Mouse (Mus musculus): ENCODE data around the gene Shb. TPM values are rescaled to one million over a fixed set of nuclear protein-coding genes. Genes with fewer than 3 reads are reported as not detected.

Gene Shb
- polyA plus RNA-seq, 1 experiment from 2014 or later, result 4.9 TPM

DNA sequence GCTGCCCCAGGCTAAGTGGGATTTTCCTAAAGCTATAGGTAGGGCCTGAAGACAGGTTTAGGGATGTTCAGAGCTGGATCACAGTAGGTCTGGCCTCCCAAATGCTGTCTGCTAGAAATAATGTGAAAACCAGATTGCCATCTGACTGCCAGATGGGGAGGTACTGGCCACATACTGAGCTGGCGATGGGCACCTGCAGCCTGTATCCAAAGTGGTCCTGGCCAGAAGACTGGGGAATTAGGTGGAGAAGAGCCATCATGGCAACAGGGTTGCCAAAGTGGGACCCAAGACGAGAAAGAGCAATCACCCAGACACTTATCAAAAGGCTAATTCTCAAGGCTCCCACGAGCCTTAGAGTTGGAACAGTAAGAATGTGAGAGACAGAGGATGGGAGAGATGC, 6.1 kb downstream of the Shb start:
- Histone ChIP-seq H3K9ac (no peak overlapping the region), H3K9me3 (replicated peaks) (no peaks in the 10 kb centered on the region), H3K27ac (no peak overlapping the region), H3K27me3 (no peaks in the 10 kb centered on the region), H3K4me2 (no peak overlapping the region), H3K4me1 (peaks cover 67% of the 10 kb centered on the region), H3K36me3 (peaks cover 15% of the 10 kb centered on the region), H3K4me3 (replicated peaks) (no peak overlapping the region)
- no peak for ATAC-seq (replicated peaks; ENCODE audit: low FRiP score)
- WGBS, result 93% methylated on average over 3 of the region's 3 CpGs

DNA sequence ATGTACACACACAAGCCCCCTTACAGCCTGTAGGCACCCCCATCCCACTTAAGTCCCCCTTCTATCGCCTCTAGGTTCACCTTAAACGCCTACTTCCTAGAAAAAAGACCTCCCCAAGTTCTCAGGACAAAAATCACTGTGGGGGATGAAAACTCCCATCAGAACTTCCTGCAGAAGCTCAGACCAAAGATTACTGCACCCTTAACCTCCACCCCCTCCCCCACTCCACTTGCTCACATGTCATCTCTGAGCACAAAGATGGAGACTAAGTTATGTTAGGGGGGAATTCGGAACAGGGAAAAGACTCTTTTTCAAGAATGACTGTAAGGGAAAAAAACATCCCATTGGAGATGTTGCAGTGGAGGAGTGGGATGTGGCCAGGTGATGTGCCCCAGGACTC, 6.7 kb downstream of the Shb start:
- H3K4me2 ChIP-seq, result no peak overlapping the region
- WGBS, result 80% methylated on average over 3 of the region's 3 CpGs
- peaks cover 73% of the 10 kb centered on the region for H3K4me1 ChIP-seq
- ATAC-seq (replicated peaks; ENCODE audit: low FRiP score), result no peak
- H3K4me3 ChIP-seq (replicated peaks), result no peak overlapping the region
- H3K36me3 ChIP-seq, result peaks cover 15% of the 10 kb centered on the region
- H3K27me3 ChIP-seq, result no peaks in the 10 kb centered on the region
- no peaks in the 10 kb centered on the region for H3K9me3 ChIP-seq (replicated peaks)
- H3K27ac ChIP-seq, result no peak overlapping the region
- no peak overlapping the region for H3K9ac ChIP-seq

DNA sequence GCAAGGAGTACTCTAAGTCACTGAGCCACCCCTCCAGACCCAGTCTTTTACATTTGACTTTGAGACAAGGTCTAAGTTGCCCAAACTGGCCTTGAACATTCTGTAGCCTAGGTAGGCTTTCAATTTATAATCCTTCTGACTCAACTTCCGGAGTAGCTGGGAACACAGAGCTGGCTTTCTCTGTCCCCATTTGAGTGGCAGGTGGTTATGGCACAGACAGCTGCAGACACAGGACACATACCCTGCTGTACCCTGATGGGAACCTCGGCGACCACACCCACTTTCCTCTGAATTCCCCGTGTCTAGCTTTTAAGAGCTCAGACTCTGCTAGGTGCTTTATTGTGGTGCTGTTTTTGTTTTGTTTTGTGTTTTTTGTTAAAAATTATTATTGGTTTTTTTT, 7.7 kb downstream of the Shb start:
- H3K4me3 ChIP-seq (replicated peaks), result no peak overlapping the region
- H3K4me2 ChIP-seq, result no peak overlapping the region
- H3K9ac ChIP-seq, result no peak overlapping the region
- no peaks in the 10 kb centered on the region for H3K9me3 ChIP-seq (replicated peaks)
- H3K27me3 ChIP-seq, result no peaks in the 10 kb centered on the region
- peaks cover 76% of the 10 kb centered on the region for H3K4me1 ChIP-seq
- H3K36me3 ChIP-seq, result peaks cover 15% of the 10 kb centered on the region
- ATAC-seq (replicated peaks; ENCODE audit: low FRiP score), result no peak
- H3K27ac ChIP-seq, result no peak overlapping the region
- WGBS, result 86% methylated on average over 4 of the region's 4 CpGs

DNA sequence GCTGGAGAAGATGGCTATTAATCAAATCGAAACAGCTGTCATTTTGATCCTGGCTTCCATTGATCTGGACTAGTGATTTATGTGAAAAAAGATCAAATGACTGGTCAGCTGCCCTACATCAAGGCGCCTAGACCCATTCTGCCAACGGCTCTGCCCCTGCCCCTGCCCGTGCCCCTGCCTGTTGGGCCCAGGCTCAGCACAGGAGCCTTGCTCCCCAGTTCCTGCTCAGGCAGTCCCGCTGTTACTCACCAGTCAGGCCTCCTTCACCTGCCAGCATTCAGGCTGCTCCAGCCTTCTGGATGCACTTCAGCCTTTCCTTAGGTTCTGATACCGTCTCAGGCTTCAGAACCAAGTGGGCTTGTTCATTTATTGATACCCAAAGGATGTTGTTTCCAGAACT, 8.9 kb downstream of the Shb start:
- H3K4me3 ChIP-seq (replicated peaks), result no peak overlapping the region
- no peak overlapping the region for H3K27ac ChIP-seq
- H3K36me3 ChIP-seq, result peaks cover 15% of the 10 kb centered on the region
- ATAC-seq (replicated peaks; ENCODE audit: low FRiP score), result no peak
- H3K27me3 ChIP-seq, result no peaks in the 10 kb centered on the region
- 67% methylated on average over 6 of the region's 6 CpGs for WGBS
- H3K4me2 ChIP-seq, result no peak overlapping the region
- peaks cover 65% of the 10 kb centered on the region for H3K4me1 ChIP-seq
- no peaks in the 10 kb centered on the region for H3K9me3 ChIP-seq (replicated peaks)
- no peak overlapping the region for H3K9ac ChIP-seq

DNA sequence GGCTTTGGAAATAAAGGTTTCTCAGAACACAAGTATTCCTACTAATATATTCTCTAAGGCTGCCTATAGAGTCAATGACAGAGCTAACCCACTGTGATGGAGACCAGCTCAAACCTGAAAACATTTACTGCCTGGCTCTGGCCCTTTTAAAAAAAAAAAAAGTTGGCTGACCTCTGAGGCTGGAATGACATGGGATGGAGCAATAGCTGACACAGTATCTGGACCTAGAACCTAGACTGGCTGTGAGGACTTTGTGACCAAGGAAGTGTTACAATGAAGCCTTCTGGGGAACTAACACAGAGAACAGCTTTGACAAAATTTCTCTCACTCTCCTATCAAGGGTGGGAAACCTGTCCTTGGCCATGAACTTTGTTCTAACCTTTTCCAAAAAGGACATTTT, 9.3 kb downstream of the Shb start:
- Histone ChIP-seq H3K36me3 (peaks cover 15% of the 10 kb centered on the region), H3K9ac (no peak overlapping the region), H3K4me1 (peaks cover 65% of the 10 kb centered on the region), H3K4me2 (no peak overlapping the region), H3K9me3 (replicated peaks) (no peaks in the 10 kb centered on the region), H3K4me3 (replicated peaks) (no peak overlapping the region), H3K27me3 (no peaks in the 10 kb centered on the region), H3K27ac (peak overlapping the region; percentile 88; the same call in 1 of the 2 replicates)
- no peak for ATAC-seq (replicated peaks; ENCODE audit: low FRiP score)

DNA sequence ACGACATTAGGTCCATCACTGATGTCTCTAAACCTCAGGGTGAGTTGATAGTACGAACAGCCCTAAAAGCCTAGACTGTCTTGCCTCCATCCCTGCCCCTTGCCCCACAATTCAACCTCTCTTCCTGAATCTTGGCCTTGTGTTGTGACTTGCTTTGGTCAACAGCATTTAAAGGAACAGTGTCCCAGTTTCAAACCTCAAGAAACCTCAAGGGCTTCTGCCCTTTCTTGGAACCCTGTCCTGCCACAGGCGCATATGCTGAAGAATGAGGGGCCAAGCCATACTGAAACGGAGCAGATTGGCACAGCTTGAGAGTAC, 9.7 kb downstream of the Shb start:
- Histone ChIP-seq H3K4me3 (replicated peaks) (no peak overlapping the region), H3K27ac (peak overlapping the region; percentile 88; the same call in 1 of the 2 replicates), H3K4me2 (no peak overlapping the region), H3K9me3 (replicated peaks) (no peaks in the 10 kb centered on the region), H3K4me1 (peaks cover 64% of the 10 kb centered on the region), H3K36me3 (peaks cover 15% of the 10 kb centered on the region), H3K9ac (no peak overlapping the region), H3K27me3 (no peaks in the 10 kb centered on the region)
- 64% methylated on average over 4 of the region's 4 CpGs for WGBS
- no peak for ATAC-seq (replicated peaks; ENCODE audit: low FRiP score)

- Histone ChIP-seq H3K4me1 (peaks cover 64% of the 10 kb centered on the region), H3K9me3 (replicated peaks) (no peaks in the 10 kb centered on the region)
- no peak for ATAC-seq (replicated peaks; ENCODE audit: low FRiP score)
These were observed 10.3 kb downstream of the Shb start for GRCm38 (mm10) chr4:45521705-45522582.

DNA sequence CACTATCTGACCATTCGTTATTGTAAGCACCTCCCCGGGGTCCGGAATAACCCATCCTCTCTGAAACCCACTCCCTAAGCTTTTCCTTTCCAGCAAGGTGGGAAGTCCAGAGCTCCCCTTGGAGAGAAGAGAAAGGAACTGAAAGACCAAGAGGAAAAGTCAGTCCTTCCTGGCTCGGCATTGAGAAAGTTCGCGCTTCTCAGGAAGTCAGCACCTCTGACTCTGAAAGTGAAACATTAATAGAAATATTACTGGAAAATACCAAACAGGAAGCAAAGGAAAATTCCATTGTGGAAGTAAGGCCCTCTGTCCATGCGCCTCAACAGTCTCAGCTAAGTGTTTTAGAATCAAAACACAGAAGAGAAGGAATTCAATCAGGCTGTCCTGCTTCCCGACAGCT, 11.9 kb downstream of the Shb start:
- Histone ChIP-seq H3K4me1 (peaks cover 67% of the 10 kb centered on the region), H3K4me3 (replicated peaks) (no peak overlapping the region), H3K4me2 (no peak overlapping the region), H3K27ac (peak overlapping the region; percentile 88), H3K9me3 (replicated peaks) (no peaks in the 10 kb centered on the region), H3K9ac (peak overlapping the region; percentile 22; the same call in 1 of the 2 replicates), H3K27me3 (no peaks in the 10 kb centered on the region), H3K36me3 (peaks cover 9% of the 10 kb centered on the region)
- WGBS, result 49% methylated on average over 8 of the region's 8 CpGs
- no peak for ATAC-seq (replicated peaks; ENCODE audit: low FRiP score)

More at GRCm38 (mm10) chr4:45521705-45522582, 10.3 kb downstream of the Shb start:
- Histone ChIP-seq H3K4me2 (no peak overlapping the region), H3K27ac (peak overlapping the region; percentile 88), H3K36me3 (peaks cover 15% of the 10 kb centered on the region), H3K4me3 (replicated peaks) (no peak overlapping the region), H3K9ac (no peak overlapping the region), H3K27me3 (no peaks in the 10 kb centered on the region)
- 51% methylated on average over 9 of the region's 9 CpGs for WGBS

DNA sequence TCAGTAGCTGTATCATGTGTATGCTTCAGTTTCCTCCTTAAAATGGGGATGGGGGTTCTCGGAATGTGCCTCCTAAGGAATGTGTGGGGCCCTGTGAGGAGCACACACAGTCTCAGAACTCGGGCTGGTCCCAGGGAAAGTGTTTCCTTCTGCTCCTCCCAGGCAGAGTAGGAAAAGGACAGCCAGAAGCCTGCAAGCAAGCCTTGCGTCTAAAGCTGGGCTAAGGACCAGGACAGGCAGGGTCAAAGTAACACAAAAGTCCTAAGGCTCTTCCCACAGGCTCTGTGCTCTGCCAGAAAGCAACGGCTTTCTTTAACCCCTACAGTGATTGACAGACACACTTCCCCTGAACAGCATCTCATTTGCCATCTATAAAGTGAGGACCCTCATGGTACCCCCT, 14.9 kb downstream of the Shb start:
- WGBS, result 36% methylated on average over 4 of the region's 4 CpGs

DNA sequence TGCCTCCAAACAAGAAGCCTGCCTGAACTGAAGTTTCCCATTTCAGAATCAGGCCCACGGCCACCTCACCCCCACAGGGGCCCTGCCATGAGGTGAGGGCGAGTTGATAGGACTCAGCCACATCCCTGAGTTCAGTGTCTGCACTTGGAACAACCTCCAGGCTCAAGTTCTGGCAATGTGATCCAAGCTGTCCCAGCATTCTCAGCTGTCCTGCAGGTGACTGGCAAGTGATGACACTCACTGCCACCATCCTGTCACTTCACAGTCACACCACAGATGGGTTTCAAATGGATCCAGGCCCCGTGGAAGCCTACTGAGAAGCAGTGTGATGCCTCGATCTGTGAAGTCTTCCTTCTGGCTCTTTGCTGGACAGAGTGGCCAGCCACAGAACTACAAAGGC, 16.4 kb downstream of the Shb start:
- H3K9ac ChIP-seq, result no peak overlapping the region
- H3K27me3 ChIP-seq, result no peaks in the 10 kb centered on the region
- H3K4me2 ChIP-seq, result no peak overlapping the region
- no peaks in the 10 kb centered on the region for H3K36me3 ChIP-seq
- ATAC-seq (replicated peaks; ENCODE audit: low FRiP score), result no peak
- H3K9me3 ChIP-seq (replicated peaks), result no peaks in the 10 kb centered on the region
- no peak overlapping the region for H3K27ac ChIP-seq
- no peak overlapping the region for H3K4me3 ChIP-seq (replicated peaks)
- H3K4me1 ChIP-seq, result peaks cover 76% of the 10 kb centered on the region
- WGBS, result 55% methylated on average over 4 of the region's 4 CpGs

More for the DNA sequence above, 14.9 kb downstream of the Shb start:
- Histone ChIP-seq H3K9me3 (replicated peaks) (no peaks in the 10 kb centered on the region), H3K4me3 (replicated peaks) (no peak overlapping the region), H3K27me3 (no peaks in the 10 kb centered on the region), H3K4me2 (no peak overlapping the region), H3K4me1 (peaks cover 83% of the 10 kb centered on the region), H3K27ac (0 out of 2 replicates have a peak overlapping the region, but pooled peaks have one; percentile 4), H3K9ac (no peak overlapping the region), H3K36me3 (no peaks in the 10 kb centered on the region)
- no peak for ATAC-seq (replicated peaks; ENCODE audit: low FRiP score)

- H3K27me3 ChIP-seq, result no peaks in the 10 kb centered on the region
- ATAC-seq (replicated peaks; ENCODE audit: low FRiP score), result no peak
- no peaks in the 10 kb centered on the region for H3K9me3 ChIP-seq (replicated peaks)
- no peaks in the 10 kb centered on the region for H3K36me3 ChIP-seq
- H3K9ac ChIP-seq, result peak overlapping the region; percentile 7; the same call in 1 of the 2 replicates
- peak overlapping the region; percentile 79 for H3K27ac ChIP-seq
- H3K4me1 ChIP-seq, result peaks cover 76% of the 10 kb centered on the region
- H3K4me2 ChIP-seq, result peak overlapping the region; percentile 45
- no peak overlapping the region for H3K4me3 ChIP-seq (replicated peaks)
- WGBS, result 19% methylated on average over 7 of the region's 7 CpGs
These were observed 17.9 kb downstream of the Shb start for GRCm38 (mm10) chr4:45514406-45514805.

- Histone ChIP-seq H3K27ac (peak overlapping the region; percentile 79), H3K27me3 (no peaks in the 10 kb centered on the region), H3K9me3 (replicated peaks) (no peaks in the 10 kb centered on the region), H3K4me3 (replicated peaks) (no peak overlapping the region), H3K4me1 (peaks cover 82% of the 10 kb centered on the region), H3K36me3 (no peaks in the 10 kb centered on the region), H3K9ac (peak overlapping the region; percentile 7; the same call in 1 of the 2 replicates), H3K4me2 (peak overlapping the region; percentile 45)
- WGBS, result under 1% methylated on average over 10 of the region's 10 CpGs
- peak; percentile 75 for ATAC-seq (replicated peaks; ENCODE audit: low FRiP score)
These were observed 18.4 kb downstream of the Shb start for GRCm38 (mm10) chr4:45513791-45514293.
